Mouse (Mus musculus) activated CD4-positive, CD25-positive, alpha-beta regulatory T cell, adult 4 months (primary cell): ENCODE results near the gene D5Ertd579e. TPM values are rescaled to one million over a fixed set of nuclear protein-coding genes. Genes with fewer than 3 reads are reported as not detected.

Experiments
- ATAC-seq: one replicate; pipeline ENCODE4 v1.8.0; 2017
- polyA plus RNA-seq, 2 experiments: library from polyadenylated mRNA; unstranded; fragments of 100-300 nt; shearing (Covaris generic); gene quantifications; one replicate each; pipeline ENCODE4 v1.2.1; 2017

Gene D5Ertd579e
- polyA plus RNA-seq, 2 experiments from 2014 or later: 23.3 to 24.1 TPM

- no peak for ATAC-seq
These were observed 128.2 kb downstream of the D5Ertd579e start for GRCm38 (mm10) chr5:36567627-36568026.

GRCm38 (mm10) chr5:36564530-36564929, 131.3 kb downstream of the D5Ertd579e start:
- ATAC-seq: no peak

GRCm38 (mm10) chr5:36563741-36564140, 132.1 kb downstream of the D5Ertd579e start:
- no peak for ATAC-seq

- peak; percentile 29 for ATAC-seq
These were observed 132.9 kb downstream of the D5Ertd579e start for GRCm38 (mm10) chr5:36562791-36563445.

GRCm38 (mm10) chr5:36561509-36561908, 134.3 kb downstream of the D5Ertd579e start:
- peak; percentile 62 for ATAC-seq

GRCm38 (mm10) chr5:36560490-36560889, 135.3 kb downstream of the D5Ertd579e start:
- no peak for ATAC-seq

GRCm38 (mm10) chr5:36559510-36560235, 136.2 kb downstream of the D5Ertd579e start:
- ATAC-seq: no peak

- ATAC-seq: no peak
These were observed 136.7 kb downstream of the D5Ertd579e start for GRCm38 (mm10) chr5:36559106-36559505.

- no peak for ATAC-seq
These were observed 137.3 kb downstream of the D5Ertd579e start for GRCm38 (mm10) chr5:36558526-36558925.

- ATAC-seq: peak; percentile 47
These were observed 138.1 kb downstream of the D5Ertd579e start for GRCm38 (mm10) chr5:36557584-36558308.

GRCm38 (mm10) chr5:36556906-36557305, 138.9 kb downstream of the D5Ertd579e start:
- ATAC-seq: no peak

- ATAC-seq: no peak
These were observed 139.5 kb downstream of the D5Ertd579e start for GRCm38 (mm10) chr5:36556289-36556688.

- no peak for ATAC-seq
These were observed 141.3 kb downstream of the D5Ertd579e start for GRCm38 (mm10) chr5:36554496-36554895.

GRCm38 (mm10) chr5:36553886-36554285, 141.9 kb downstream of the D5Ertd579e start:
- ATAC-seq: peak; percentile 58

GRCm38 (mm10) chr5:36553056-36553606, 142.7 kb downstream of the D5Ertd579e start:
- peak; percentile 48 for ATAC-seq

GRCm38 (mm10) chr5:36552391-36552790, 143.4 kb downstream of the D5Ertd579e start:
- no peak for ATAC-seq

Other genes with a start within 250 kb of the D5Ertd579e start
- 10 to 100 TPM; 40.7 to 42.1 TPM for gene Grpel1, start 231.0 kb downstream of the D5Ertd579e start, polyA plus RNA-seq
- 1 to 10 TPM; 2.4 to 4.7 TPM for gene Tada2b, start 211.7 kb downstream of the D5Ertd579e start, polyA plus RNA-seq
- not detected for gene Ccdc96, start 211.4 kb downstream of the D5Ertd579e start, polyA plus RNA-seq
- gene Tbc1d14, start 102.7 kb downstream of the D5Ertd579e start, polyA plus RNA-seq: 10 to 100 TPM; 52.2 to 57.6 TPM
- 1 to 10 TPM in 1 of 2 experiments, under 1 TPM in 1; 0.95 to 1.6 TPM for gene Bloc1s4, start 52.6 kb upstream of the D5Ertd579e start, polyA plus RNA-seq
- 100 to 1,000 TPM in 1 of 2 experiments, 10 to 100 TPM in 1; 87.1 to 109 TPM for gene Mrfap1, start 100.7 kb upstream of the D5Ertd579e start, polyA plus RNA-seq
- gene Man2b2, start 134.6 kb upstream of the D5Ertd579e start, polyA plus RNA-seq: 10 to 100 TPM; 18.0 to 28.5 TPM
- not detected for gene Ppp2r2c, start 172.5 kb upstream of the D5Ertd579e start, polyA plus RNA-seq